9 mouse cellular contexts compared by ENCODE assay signal in the genomic region with DNA sequence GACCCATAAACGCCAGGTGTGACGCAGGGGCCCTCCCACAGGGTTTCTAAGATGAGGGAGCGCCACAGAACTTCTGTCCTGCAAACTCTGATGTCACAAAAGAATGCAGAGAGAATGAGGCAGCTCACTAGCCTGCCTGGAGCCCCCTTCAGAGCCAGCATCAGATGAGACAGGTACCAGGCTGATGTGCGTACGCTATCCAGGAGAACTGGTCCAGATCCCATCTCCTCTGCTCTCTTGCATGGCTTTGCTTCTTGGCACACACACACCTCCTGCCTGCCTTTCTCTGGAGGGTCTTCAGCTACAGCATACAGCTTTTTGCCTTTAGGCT. TPM values are rescaled to one million over a fixed set of nuclear protein-coding genes. Genes with fewer than 3 reads are reported as not detected.
DNase-seq lines count a peak whose midpoint lies in the region; ATAC-seq and TF ChIP-seq lines count a peak whose summit lies in the region.
"Had no signal": no experiment of that assay in that cellular context is flagged by ENCODE, and none has a peak within 500 bp of the region (broad histone marks: within the 10 kb centered on the region; RNA-seq: fewer than 3 reads in every experiment).

No protein-coding gene starts in this region.

- H3K9me3 ChIP-seq in embryonic facial prominence, embryonic 13.5 days = no peaks in the 10 kb centered on the region
- H3K9me3 ChIP-seq in embryonic facial prominence, embryonic 10.5 days = no peaks in the 10 kb centered on the region
- H3K9me3 ChIP-seq in lung, embryonic 15.5 days = no peaks in the 10 kb centered on the region
- no peaks in the 10 kb centered on the region for H3K9me3 ChIP-seq in lung, postnatal 0 days (ENCODE audit: low read length)
- no peaks in the 10 kb centered on the region for H3K9me3 ChIP-seq in limb, embryonic 10.5 days (replicated peaks)
- no peaks in the 10 kb centered on the region for H3K9me3 ChIP-seq in neural tube, embryonic 13.5 days
- H3K9me3 ChIP-seq: intestine, embryonic 15.5 days had no signal

- no peak for TF ChIP-seq CTCF in lung, postnatal 0 days (IDR thresholded peaks at IDR 0.05)

- H3K4me2 ChIP-seq in embryonic facial prominence, embryonic 13.5 days = peak overlapping the region; percentile 9; the same call in 1 of the 2 replicates
- H3K4me2 ChIP-seq in lung, embryonic 15.5 days = peak overlapping the region; percentile 19; the same call in 1 of the 2 replicates
- H3K4me2 ChIP-seq in lung, postnatal 0 days (replicated peaks; ENCODE audit: low read depth, low read length) = no peak overlapping the region
- no peak overlapping the region for H3K4me2 ChIP-seq in neural tube, embryonic 13.5 days

- no peak overlapping the region for H3K4me3 ChIP-seq in embryonic facial prominence, embryonic 13.5 days
- H3K4me3 ChIP-seq in embryonic facial prominence, embryonic 10.5 days = no peak overlapping the region
- no peak overlapping the region for H3K4me3 ChIP-seq in lung, embryonic 15.5 days
- no peak overlapping the region for H3K4me3 ChIP-seq in lung, postnatal 0 days (ENCODE audit: low read depth, low read length)
- no peak overlapping the region for H3K4me3 ChIP-seq in limb, embryonic 10.5 days
- H3K4me3 ChIP-seq in neural tube, embryonic 13.5 days = no peak overlapping the region
- H3K4me3 ChIP-seq: intestine, embryonic 15.5 days had no signal

- no peak for ATAC-seq in embryonic facial prominence, embryonic 13.5 days (ENCODE audit: insufficient number of reproducible peaks, insufficient read depth, low FRiP score, low TSS enrichment, low read depth)
- no peak for ATAC-seq in lung, embryonic 15.5 days (ENCODE audit: borderline replicate concordance, extremely low read depth, low FRiP score, low TSS enrichment)
- no peak for ATAC-seq in lung, postnatal 0 days
- ATAC-seq in neural tube, embryonic 13.5 days (ENCODE audit: low read depth) = no peak
- ATAC-seq in CD4-positive, CD25-positive, alpha-beta regulatory T cell, adult 4 months = no peak
- ATAC-seq: intestine, embryonic 15.5 days had no signal

- H3K4me1 ChIP-seq in embryonic facial prominence, embryonic 13.5 days = peaks cover 24% of the 10 kb centered on the region
- peaks cover 40% of the 10 kb centered on the region for H3K4me1 ChIP-seq in embryonic facial prominence, embryonic 10.5 days
- peaks cover 15% of the 10 kb centered on the region; the same call in 1 of the 2 replicates for H3K4me1 ChIP-seq in lung, embryonic 15.5 days
- H3K4me1 ChIP-seq in lung, postnatal 0 days (ENCODE audit: insufficient read depth, low read depth, low read length) = no peaks in the 10 kb centered on the region; the same call in 1 of the 2 replicates
- peaks cover 30% of the 10 kb centered on the region for H3K4me1 ChIP-seq in limb, embryonic 10.5 days
- H3K4me1 ChIP-seq in neural tube, embryonic 13.5 days (replicated peaks) = peaks cover 49% of the 10 kb centered on the region
- H3K4me1 ChIP-seq: intestine, embryonic 15.5 days had no signal

- no peak for TF ChIP-seq EP300 in lung, postnatal 0 days (IDR thresholded peaks at IDR 0.05)

- no peak for DNase-seq in embryonic facial prominence, embryonic 10.5 days (ENCODE audit: low spot score)
- no peak for DNase-seq in lung, postnatal 0 days (ENCODE audit: low spot score)
- DNase-seq in limb, embryonic 10.5 days (ENCODE audit: low spot score) = no peak
- no peak for DNase-seq in right cerebral cortex, postnatal 14 days

- H3K9ac ChIP-seq in embryonic facial prominence, embryonic 13.5 days = no peak overlapping the region
- no peak overlapping the region for H3K9ac ChIP-seq in lung, embryonic 15.5 days
- H3K9ac ChIP-seq in lung, postnatal 0 days (replicated peaks; ENCODE audit: low read depth) = no peak overlapping the region
- H3K9ac ChIP-seq in neural tube, embryonic 13.5 days = 0 out of 2 replicates have a peak overlapping the region, but pooled peaks have one; percentile 38
- H3K9ac ChIP-seq: intestine, embryonic 15.5 days had no signal

- 54% methylated on average over 5 of the region's 5 CpGs for WGBS in embryonic facial prominence, embryonic 13.5 days
- WGBS in embryonic facial prominence, embryonic 10.5 days = 77% methylated on average over 5 of the region's 5 CpGs
- 61% methylated on average over 5 of the region's 5 CpGs for WGBS in lung, embryonic 15.5 days
- WGBS in lung, postnatal 0 days = 73% methylated on average over 5 of the region's 5 CpGs
- 77% methylated on average over 5 of the region's 5 CpGs for WGBS in limb, embryonic 10.5 days
- 73% methylated on average over 5 of the region's 5 CpGs for WGBS in neural tube, embryonic 13.5 days

- H3K27me3 ChIP-seq in embryonic facial prominence, embryonic 13.5 days = no peaks in the 10 kb centered on the region
- H3K27me3 ChIP-seq in embryonic facial prominence, embryonic 10.5 days (replicated peaks; ENCODE audit: low read depth, poor library complexity, severe bottlenecking) = no peaks in the 10 kb centered on the region
- no peaks in the 10 kb centered on the region for H3K27me3 ChIP-seq in lung, embryonic 15.5 days
- H3K27me3 ChIP-seq in lung, postnatal 0 days (replicated peaks; ENCODE audit: insufficient read depth, low read length) = no peaks in the 10 kb centered on the region
- no peaks in the 10 kb centered on the region for H3K27me3 ChIP-seq in limb, embryonic 10.5 days (ENCODE audit: low read depth, poor library complexity, severe bottlenecking)
- peaks cover 17% of the 10 kb centered on the region for H3K27me3 ChIP-seq in neural tube, embryonic 13.5 days
- H3K27me3 ChIP-seq: intestine, embryonic 15.5 days had no signal

- H3K36me3 ChIP-seq in embryonic facial prominence, embryonic 13.5 days = no peaks in the 10 kb centered on the region
- H3K36me3 ChIP-seq in embryonic facial prominence, embryonic 10.5 days (replicated peaks) = no peaks in the 10 kb centered on the region
- H3K36me3 ChIP-seq in lung, embryonic 15.5 days = no peaks in the 10 kb centered on the region
- H3K36me3 ChIP-seq in lung, postnatal 0 days (ENCODE audit: insufficient read depth, low read length) = no peaks in the 10 kb centered on the region
- H3K36me3 ChIP-seq in limb, embryonic 10.5 days = no peaks in the 10 kb centered on the region
- no peaks in the 10 kb centered on the region for H3K36me3 ChIP-seq in neural tube, embryonic 13.5 days

- H3K27ac ChIP-seq in embryonic facial prominence, embryonic 13.5 days = no peak overlapping the region
- no peak overlapping the region; the same call in 1 of the 2 replicates for H3K27ac ChIP-seq in embryonic facial prominence, embryonic 10.5 days (replicated peaks)
- H3K27ac ChIP-seq in lung, embryonic 15.5 days = no peak overlapping the region
- no peak overlapping the region for H3K27ac ChIP-seq in lung, postnatal 0 days (ENCODE audit: low read length)
- peak overlapping the region; percentile 14; the same call in 1 of the 2 replicates for H3K27ac ChIP-seq in limb, embryonic 10.5 days
- peak overlapping the region; percentile 4; the same call in 1 of the 2 replicates for H3K27ac ChIP-seq in neural tube, embryonic 13.5 days (replicated peaks)
- H3K27ac ChIP-seq: intestine, embryonic 15.5 days had no signal

RNA-seq across cellular contexts. Expression of a gene that starts 32.3 kb away (rescaled TPM):
- 3.7 and 4.0 TPM in 2 replicates for polyA plus RNA-seq in embryonic facial prominence, embryonic 13.5 days (2015; fragmentation: Nextera tagmentation; extraction: Ambion mirVana)
- polyA plus RNA-seq in embryonic facial prominence, embryonic 10.5 days (2016; fragmentation: Nextera tagmentation; extraction: Ambion mirVana) = 4.1 and 4.8 TPM in 2 replicates
- 0.81 and 1.2 TPM in 2 replicates for polyA plus RNA-seq in lung, embryonic 15.5 days (2015; fragmentation: Nextera tagmentation; extraction: Ambion mirVana)
- polyA plus RNA-seq in lung, postnatal 0 days (2015; fragmentation: Nextera tagmentation; extraction: Ambion mirVana) = 0.39 and 0.48 TPM in 2 replicates
- 1.4 and 1.6 TPM in 2 replicates for polyA plus RNA-seq in limb, embryonic 10.5 days (2016; fragmentation: Nextera tagmentation; extraction: Ambion mirVana)
- polyA plus RNA-seq in neural tube, embryonic 13.5 days (2015; fragmentation: Nextera tagmentation; extraction: Ambion mirVana) = 87.8 and 95.6 TPM in 2 replicates
- under 1 TPM; 0.87 to 0.98 TPM for polyA plus RNA-seq in CD4-positive, CD25-positive, alpha-beta regulatory T cell, adult 4 months (2017; shearing (Covaris generic))

Comparison
In these comparisons a context has a peak if more than half of its experiments do, and no peak if none do; other contexts are left out.
1. H3K4me2 ChIP-seq: peak in embryonic facial prominence, embryonic 13.5 days (single experiment) and lung, embryonic 15.5 days (single experiment); none in lung, postnatal 0 days (single experiment) and neural tube, embryonic 13.5 days (single experiment).
2. H3K27ac ChIP-seq: peak in limb, embryonic 10.5 days (single experiment) and neural tube, embryonic 13.5 days (single experiment); none in embryonic facial prominence, embryonic 13.5 days (single experiment), embryonic facial prominence, embryonic 10.5 days (single experiment), lung, embryonic 15.5 days (single experiment) and lung, postnatal 0 days (single experiment).
3. RNA of a gene that starts 32.3 kb away (polyA plus RNA-seq): 87.8 to 95.6 TPM in neural tube, embryonic 13.5 days; 4.1 to 4.8 TPM in embryonic facial prominence, embryonic 10.5 days, 3.7 to 4.0 TPM in embryonic facial prominence, embryonic 13.5 days, 1.4 to 1.6 TPM in limb, embryonic 10.5 days, 0.81 to 1.2 TPM in lung, embryonic 15.5 days, 0.87 to 0.98 TPM in CD4-positive, CD25-positive, alpha-beta regulatory T cell, adult 4 months and 0.39 to 0.48 TPM in lung, postnatal 0 days; every median in the first group is over 10 times any median in the second.